Mouse (Mus musculus): ENCODE measurements around the gene Tmem43. TPM values are rescaled to one million over a fixed set of nuclear protein-coding genes. Genes with fewer than 3 reads are reported as not detected.

The Tmem43 gene
- polyA plus RNA-seq (2015; fragmentation: Nextera tagmentation; extraction: Ambion mirVana) = 27.6 and 29.7 TPM in 2 replicates

DNA sequence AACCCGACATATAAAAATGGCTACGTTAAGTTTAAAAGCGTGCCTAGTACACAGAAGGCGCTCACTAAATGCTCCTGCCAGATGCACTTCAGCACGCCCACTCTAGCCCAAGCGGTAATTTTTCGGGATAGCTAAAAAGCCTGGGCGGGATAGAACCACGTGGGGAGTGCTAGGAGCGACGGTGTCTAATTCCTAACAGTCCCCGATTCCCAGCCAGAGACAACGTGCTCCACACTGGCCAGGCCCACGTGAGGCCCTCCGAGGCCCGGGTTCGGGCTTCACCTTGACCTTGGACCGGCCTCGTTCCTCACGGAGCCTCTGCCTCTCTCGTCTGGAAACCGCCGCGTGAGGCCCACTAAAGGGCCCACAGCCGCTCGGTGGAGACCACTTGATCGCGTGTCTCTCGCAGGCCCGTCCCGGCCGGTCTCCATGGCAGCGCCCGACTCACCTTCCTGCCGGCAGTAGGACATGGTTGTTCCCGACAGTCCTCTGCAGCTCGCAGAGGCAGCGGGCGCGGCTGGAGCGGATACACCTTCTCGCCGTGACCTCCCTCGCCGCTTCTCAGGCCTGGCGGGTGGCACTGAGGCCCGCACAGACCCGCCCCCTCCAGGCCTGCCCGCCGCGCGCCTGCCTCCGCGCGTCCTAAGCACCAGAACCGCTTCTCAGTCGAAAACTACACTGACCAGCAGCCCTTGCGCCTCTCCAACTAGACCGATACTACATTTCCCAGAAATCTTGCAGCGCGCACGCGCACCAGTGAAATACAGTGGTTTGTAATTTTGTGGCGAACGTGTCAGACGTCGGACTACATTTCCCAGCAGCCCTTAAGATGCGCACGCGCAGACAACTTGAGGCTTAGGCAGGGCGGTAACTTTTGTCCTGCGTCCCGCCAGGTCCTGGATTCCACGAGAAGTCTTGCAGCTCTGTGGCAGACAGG lies at the start of gene Tmem43, which contains the start of gene Chchd4:
Gene Tmem43 (plus strand): TSS at position 836 of the 937 bp plus-strand sequence.
Gene Chchd4 (minus strand): TSS at position 679 of the 937 bp plus-strand sequence.
- peak; percentile 97 for ATAC-seq (replicated peaks; ENCODE audit: extremely low read depth, insufficient read depth, low FRiP score)

DNA sequence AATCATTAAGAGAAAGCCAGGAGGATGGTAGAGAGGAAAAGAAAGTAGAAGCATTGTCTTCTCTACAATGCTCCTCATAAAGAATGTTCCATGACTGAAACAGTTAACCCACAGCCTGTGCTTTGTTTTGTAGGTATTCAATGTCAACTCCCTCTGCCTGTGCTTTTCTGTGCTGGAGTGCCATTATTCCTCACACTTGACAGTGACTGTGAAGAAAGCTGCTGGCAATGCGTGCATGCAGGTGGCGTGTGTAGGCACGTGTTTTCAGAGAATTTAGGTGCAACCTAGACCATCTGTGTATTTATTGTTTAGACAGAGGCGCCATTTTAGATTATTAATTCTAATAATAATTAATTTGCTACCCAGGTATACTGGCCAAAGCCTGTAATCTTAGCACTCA lies 49.4 kb upstream of the Tmem43 start:
- WGBS = 53% methylated on average over 4 of the region's 4 CpGs
- Histone ChIP-seq H3K4me1 (ENCODE audit: control insufficient read depth, insufficient read depth, low read length) (no peaks in the 10 kb centered on the region), H3K9ac (ENCODE audit: low read length) (no peak overlapping the region), H3K27ac (ENCODE audit: low read length) (no peak overlapping the region), H3K4me3 (ENCODE audit: low read length) (no peak overlapping the region), H3K27me3 (ENCODE audit: control insufficient read depth, insufficient read depth, low read length) (peaks cover 13% of the 10 kb centered on the region), H3K36me3 (ENCODE audit: control insufficient read depth, insufficient read depth) (no peaks in the 10 kb centered on the region), H3K9me3 (replicated peaks; ENCODE audit: control insufficient read depth, low read length) (no peaks in the 10 kb centered on the region), H3K4me2 (ENCODE audit: low read depth, low read length) (no peak overlapping the region)
- ATAC-seq (replicated peaks; ENCODE audit: extremely low read depth, insufficient read depth, low FRiP score) = no peak

More for the DNA sequence above, at the start of gene Tmem43, which contains the start of gene Chchd4:
- no peaks in the 10 kb centered on the region for H3K27me3 ChIP-seq (ENCODE audit: control insufficient read depth, insufficient read depth, low read length)
- under 1% methylated on average over 74 of the region's 74 CpGs for WGBS
- H3K9me3 ChIP-seq (replicated peaks; ENCODE audit: control insufficient read depth, low read length) = no peaks in the 10 kb centered on the region
- peak within 1 kb of the TSS; percentile 90 for H3K4me2 ChIP-seq (ENCODE audit: low read depth, low read length)
- peaks cover 18% of the 10 kb centered on the region for H3K4me1 ChIP-seq (ENCODE audit: control insufficient read depth, insufficient read depth, low read length)
- H3K9ac ChIP-seq (ENCODE audit: low read length) = peak within 1 kb of the TSS; percentile 83
- peak within 1 kb of the TSS; percentile 85 for H3K27ac ChIP-seq (ENCODE audit: low read length)
- H3K36me3 ChIP-seq (ENCODE audit: control insufficient read depth, insufficient read depth) = peaks cover 6% of the 10 kb centered on the region
- H3K4me3 ChIP-seq (ENCODE audit: low read length) = peak within 1 kb of the TSS; percentile 79

DNA sequence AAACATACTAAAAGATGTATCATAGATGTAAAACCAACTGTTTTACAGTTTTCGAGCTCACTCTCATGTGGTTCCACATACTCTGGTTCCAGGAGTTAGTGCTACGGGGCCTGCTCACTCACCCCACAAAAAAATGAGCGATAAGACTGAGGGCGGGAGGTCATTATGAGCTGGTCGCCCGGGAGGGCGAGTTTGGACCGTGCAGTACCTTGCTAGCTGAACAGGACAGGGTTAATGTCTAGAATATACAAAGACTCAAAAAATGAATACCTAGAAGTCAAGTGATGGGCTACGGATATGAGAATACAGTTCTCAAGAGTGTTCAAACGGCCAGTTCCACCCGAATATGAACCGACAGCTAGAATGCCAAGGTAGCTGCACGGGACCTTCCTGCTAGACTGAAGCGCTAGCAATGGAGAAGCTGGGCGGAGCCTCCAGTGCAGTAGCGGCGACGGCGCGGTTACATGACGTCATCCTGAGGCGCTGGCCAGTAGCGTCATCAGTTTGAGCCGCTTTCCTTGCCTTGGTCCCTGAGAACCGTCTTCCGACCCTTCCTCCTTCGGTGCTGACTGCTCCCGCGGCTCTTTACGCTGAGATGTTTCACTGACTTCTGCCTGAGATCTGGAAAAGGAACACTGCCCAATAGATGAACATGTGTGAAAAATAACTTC lies 32.9 kb upstream of the Tmem43 start:
- Histone ChIP-seq H3K4me3 (ENCODE audit: low read length) (peak overlapping the region; percentile 80), H3K27me3 (ENCODE audit: control insufficient read depth, insufficient read depth, low read length) (peaks cover 7% of the 10 kb centered on the region), H3K9ac (ENCODE audit: low read length) (peak overlapping the region; percentile 79), H3K9me3 (replicated peaks; ENCODE audit: control insufficient read depth, low read length) (no peaks in the 10 kb centered on the region), H3K36me3 (ENCODE audit: control insufficient read depth, insufficient read depth) (no peaks in the 10 kb centered on the region), H3K4me2 (ENCODE audit: low read depth, low read length) (peak overlapping the region; percentile 85), H3K4me1 (ENCODE audit: control insufficient read depth, insufficient read depth, low read length) (peaks cover 4% of the 10 kb centered on the region), H3K27ac (ENCODE audit: low read length) (peak overlapping the region; percentile 69)
- WGBS = 2% methylated on average over 30 of the region's 30 CpGs
- ATAC-seq (replicated peaks; ENCODE audit: extremely low read depth, insufficient read depth, low FRiP score) = peak; percentile 95

DNA sequence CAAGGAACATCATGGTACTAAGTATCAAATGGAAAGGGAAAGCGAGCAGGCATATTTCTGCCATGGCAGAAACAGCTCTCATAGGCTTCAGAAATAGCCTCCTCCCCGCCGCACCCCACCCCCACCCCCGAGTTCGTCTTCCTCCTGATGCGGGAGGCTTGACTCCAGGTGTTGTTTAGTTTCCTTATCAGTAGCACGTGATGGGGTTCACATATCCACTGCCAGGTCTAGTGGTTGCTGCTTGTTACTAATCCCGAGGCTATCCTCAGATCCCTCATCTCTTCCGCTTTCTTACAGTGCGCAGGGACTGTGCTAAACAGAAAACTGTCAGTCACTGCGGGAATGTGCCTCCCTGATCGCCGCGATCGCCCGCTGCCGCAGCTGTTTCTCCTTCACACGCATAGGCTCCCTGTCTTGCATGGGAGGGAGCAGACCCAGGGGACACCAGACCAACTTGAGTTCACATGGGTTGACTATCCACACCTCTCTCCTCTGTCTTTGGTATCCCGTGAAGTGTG lies 32.3 kb upstream of the Tmem43 start:
- ATAC-seq (replicated peaks; ENCODE audit: extremely low read depth, insufficient read depth, low FRiP score) = peak; percentile 46; the same call in 1 of the 2 replicates
- H3K27me3 ChIP-seq (ENCODE audit: control insufficient read depth, insufficient read depth, low read length) = peaks cover 7% of the 10 kb centered on the region

DNA sequence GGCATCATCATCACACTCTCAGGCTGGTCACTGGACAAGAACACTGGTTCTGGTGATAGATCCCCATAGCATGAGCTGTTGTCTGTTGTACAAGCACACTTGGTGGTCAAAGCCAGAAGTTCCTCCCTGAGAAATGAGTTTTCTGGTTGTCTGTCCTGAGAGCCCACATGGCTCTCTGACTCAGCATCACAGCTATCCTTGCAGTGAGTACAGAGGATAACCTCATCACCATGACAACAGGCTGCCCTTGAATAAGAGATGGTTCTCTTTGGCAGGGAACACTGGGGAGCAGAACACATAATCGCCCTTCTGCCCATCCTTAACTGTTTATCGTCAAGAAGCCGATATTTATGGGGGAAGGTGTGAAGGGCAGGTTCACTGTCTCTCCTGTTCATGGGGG lies 28.2 kb upstream of the Tmem43 start:
- no peaks in the 10 kb centered on the region for H3K9me3 ChIP-seq (replicated peaks; ENCODE audit: control insufficient read depth, low read length)
- no peak overlapping the region for H3K4me2 ChIP-seq (ENCODE audit: low read depth, low read length)
- peaks cover 4% of the 10 kb centered on the region for H3K4me1 ChIP-seq (ENCODE audit: control insufficient read depth, insufficient read depth, low read length)
- H3K36me3 ChIP-seq (ENCODE audit: control insufficient read depth, insufficient read depth) = no peaks in the 10 kb centered on the region
- no peaks in the 10 kb centered on the region; the same call in 1 of the 2 replicates for H3K27me3 ChIP-seq (ENCODE audit: control insufficient read depth, insufficient read depth, low read length)
- H3K27ac ChIP-seq (ENCODE audit: low read length) = no peak overlapping the region
- H3K4me3 ChIP-seq (ENCODE audit: low read length) = no peak overlapping the region
- ATAC-seq (replicated peaks; ENCODE audit: extremely low read depth, insufficient read depth, low FRiP score) = no peak
- 74% methylated on average over 3 of the region's 3 CpGs for WGBS
- no peak overlapping the region for H3K9ac ChIP-seq (ENCODE audit: low read length)

More for the DNA sequence above, 32.3 kb upstream of the Tmem43 start:
- peaks cover 4% of the 10 kb centered on the region for H3K4me1 ChIP-seq (ENCODE audit: control insufficient read depth, insufficient read depth, low read length)
- H3K4me2 ChIP-seq (ENCODE audit: low read depth, low read length) = peak overlapping the region; percentile 85
- 1% methylated on average over 19 of the region's 19 CpGs for WGBS
- peak overlapping the region; percentile 80 for H3K4me3 ChIP-seq (ENCODE audit: low read length)
- H3K9ac ChIP-seq (ENCODE audit: low read length) = peak overlapping the region; percentile 79
- H3K9me3 ChIP-seq (replicated peaks; ENCODE audit: control insufficient read depth, low read length) = no peaks in the 10 kb centered on the region
- peak overlapping the region; percentile 69 for H3K27ac ChIP-seq (ENCODE audit: low read length)
- no peaks in the 10 kb centered on the region for H3K36me3 ChIP-seq (ENCODE audit: control insufficient read depth, insufficient read depth)

DNA sequence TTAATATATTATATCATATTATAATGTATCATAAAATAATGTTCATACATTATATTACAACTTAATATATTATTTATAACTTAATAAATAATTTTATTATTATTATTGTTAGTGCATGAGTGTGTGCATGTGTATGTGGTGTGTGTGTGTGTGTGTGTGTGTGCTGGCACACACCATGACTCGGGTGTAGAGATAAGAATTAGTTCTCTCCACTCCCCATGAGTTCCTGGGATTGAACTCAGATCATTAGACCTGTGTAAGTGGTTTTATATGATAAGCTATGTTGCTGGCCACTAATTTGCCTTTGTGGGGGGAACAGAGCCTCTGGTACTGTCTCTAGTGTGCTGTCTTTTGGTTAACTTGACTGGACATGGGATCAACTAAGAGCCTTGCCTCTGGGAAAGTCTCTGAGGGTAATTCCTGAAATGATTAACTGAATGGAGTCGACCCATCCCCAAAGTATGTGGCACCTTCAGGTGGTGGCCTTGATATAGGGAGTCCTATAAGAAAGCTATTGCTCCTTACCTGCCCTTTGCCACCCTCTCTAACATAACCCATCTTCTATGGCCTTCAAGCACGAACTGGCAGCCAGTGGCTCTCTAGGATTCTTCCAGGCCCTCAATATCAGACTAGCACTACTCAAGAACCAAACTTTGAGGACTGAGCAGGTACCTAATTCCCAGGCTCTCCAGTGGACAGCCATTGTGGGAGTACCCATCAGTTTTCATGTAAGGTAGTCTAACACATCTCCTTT lies 23.9 kb upstream of the Tmem43 start:
- WGBS = 54% methylated on average over 3 of the region's 3 CpGs
- no peaks in the 10 kb centered on the region for H3K4me1 ChIP-seq (ENCODE audit: control insufficient read depth, insufficient read depth, low read length)
- H3K4me2 ChIP-seq (ENCODE audit: low read depth, low read length) = no peak overlapping the region
- H3K36me3 ChIP-seq (ENCODE audit: control insufficient read depth, insufficient read depth) = no peaks in the 10 kb centered on the region
- H3K9me3 ChIP-seq (replicated peaks; ENCODE audit: control insufficient read depth, low read length) = no peaks in the 10 kb centered on the region
- no peak overlapping the region for H3K9ac ChIP-seq (ENCODE audit: low read length)
- H3K27ac ChIP-seq (ENCODE audit: low read length) = no peak overlapping the region
- H3K27me3 ChIP-seq (ENCODE audit: control insufficient read depth, insufficient read depth, low read length) = no peaks in the 10 kb centered on the region; the same call in 1 of the 2 replicates
- no peak for ATAC-seq (replicated peaks; ENCODE audit: extremely low read depth, insufficient read depth, low FRiP score)
- H3K4me3 ChIP-seq (ENCODE audit: low read length) = no peak overlapping the region

DNA sequence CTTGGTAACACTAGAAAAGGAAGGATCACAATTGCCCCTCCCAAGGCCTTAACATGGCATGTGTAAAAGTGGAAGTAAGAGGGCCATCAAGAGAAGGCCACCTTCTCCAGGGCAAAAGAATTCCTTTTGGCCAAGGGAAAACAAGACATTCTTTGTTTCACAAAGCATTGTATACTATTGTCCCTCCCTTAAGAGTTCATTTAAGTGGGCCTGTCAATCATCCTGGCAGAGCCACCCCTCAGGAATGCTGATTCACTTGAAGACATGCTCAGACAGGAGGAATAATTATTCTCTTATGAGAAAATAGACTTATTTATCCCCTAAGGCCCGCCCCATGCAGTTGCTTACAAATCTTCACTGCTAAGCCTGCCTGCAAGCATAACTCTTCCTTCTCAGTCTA lies 21.4 kb upstream of the Tmem43 start:
- Histone ChIP-seq H3K4me1 (ENCODE audit: control insufficient read depth, insufficient read depth, low read length) (no peaks in the 10 kb centered on the region), H3K27ac (ENCODE audit: low read length) (no peak overlapping the region), H3K4me3 (ENCODE audit: low read length) (no peak overlapping the region), H3K9ac (ENCODE audit: low read length) (no peak overlapping the region), H3K36me3 (ENCODE audit: control insufficient read depth, insufficient read depth) (no peaks in the 10 kb centered on the region), H3K9me3 (replicated peaks; ENCODE audit: control insufficient read depth, low read length) (no peaks in the 10 kb centered on the region), H3K27me3 (ENCODE audit: control insufficient read depth, insufficient read depth, low read length) (no peaks in the 10 kb centered on the region), H3K4me2 (ENCODE audit: low read depth, low read length) (no peak overlapping the region)
- ATAC-seq (replicated peaks; ENCODE audit: extremely low read depth, insufficient read depth, low FRiP score) = no peak
- 28% methylated on average over 1 of the region's 1 CpGs for WGBS

DNA sequence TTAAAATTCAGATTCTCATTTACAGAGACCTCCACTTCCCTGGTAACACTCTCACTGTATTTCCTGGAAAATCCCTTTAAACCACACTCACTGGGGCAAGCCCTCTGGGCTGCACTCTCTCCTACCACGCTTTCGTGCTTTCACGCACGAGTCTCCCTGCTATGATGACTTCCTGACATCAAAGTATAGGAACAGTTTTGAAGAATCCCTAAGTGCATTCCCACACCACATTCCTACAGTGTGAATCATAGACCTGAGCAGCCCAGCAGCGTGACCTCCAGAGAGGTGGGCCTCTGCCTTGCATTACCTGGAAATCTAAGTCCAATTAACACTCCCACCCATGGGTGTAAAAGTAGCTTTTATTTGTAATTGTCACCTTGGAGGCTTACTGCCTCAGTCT lies 19.0 kb upstream of the Tmem43 start:
- 21% methylated on average over 5 of the region's 5 CpGs for WGBS
- Histone ChIP-seq H3K4me1 (ENCODE audit: control insufficient read depth, insufficient read depth, low read length) (no peaks in the 10 kb centered on the region), H3K4me2 (ENCODE audit: low read depth, low read length) (no peak overlapping the region), H3K27ac (ENCODE audit: low read length) (no peak overlapping the region), H3K36me3 (ENCODE audit: control insufficient read depth, insufficient read depth) (no peaks in the 10 kb centered on the region), H3K27me3 (ENCODE audit: control insufficient read depth, insufficient read depth, low read length) (no peaks in the 10 kb centered on the region), H3K9me3 (replicated peaks; ENCODE audit: control insufficient read depth, low read length) (no peaks in the 10 kb centered on the region), H3K4me3 (ENCODE audit: low read length) (no peak overlapping the region), H3K9ac (ENCODE audit: low read length) (no peak overlapping the region)
- ATAC-seq (replicated peaks; ENCODE audit: extremely low read depth, insufficient read depth, low FRiP score) = no peak
